Mouse (Mus musculus) brain, embryonic 14.5 days (tissue): ENCODE results near the gene Meioc.

Experiments used
- CTCF ChIP-seq: fragments of 200-500 bp; IDR thresholded peaks from 2 replicates; pipeline ENCODE4 v1.5.1; 2012; ENCODE audit warnings: inconsistent platforms, mild to moderate bottlenecking, moderate library complexity, borderline replicate concordance; ENCODE audit not compliant: insufficient read depth, insufficient read length; ENCODE audit errors: extremely low read depth
- POLR2A ChIP-seq: fragments of 200-500 bp; IDR thresholded peaks from 2 replicates; pipeline ENCODE4 v1.6.1; 2012; ENCODE audit warnings: mild to moderate bottlenecking, inconsistent platforms, borderline replicate concordance; ENCODE audit not compliant: poor library complexity, insufficient read depth, insufficient read length, severe bottlenecking; ENCODE audit errors: extremely low read depth

DNA sequence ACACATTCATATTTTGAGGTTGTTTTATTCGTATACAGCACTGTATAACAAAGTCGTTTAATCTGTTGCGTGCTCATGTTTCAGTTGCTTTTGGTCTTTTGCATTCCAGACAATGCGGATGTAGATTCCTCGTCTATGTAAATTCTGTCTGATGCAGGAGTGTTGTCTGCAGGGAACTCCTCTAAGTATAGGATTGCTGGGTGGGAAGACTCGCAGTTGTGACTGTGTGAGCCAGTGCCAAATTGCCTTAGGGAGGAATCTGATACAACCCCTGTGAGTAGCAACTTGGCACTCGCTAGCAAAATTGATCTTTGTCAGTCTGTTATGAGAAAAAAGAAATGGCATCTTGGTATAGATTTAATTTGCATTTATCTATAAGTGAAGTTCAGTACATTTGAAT, 52.6 kb downstream of the Meioc start:
- no peak for TF ChIP-seq CTCF
- TF ChIP-seq POLR2A, result no peak
